Mouse (Mus musculus) forebrain, embryonic 15.5 days (tissue): ENCODE data around the gene Rps19. TPM values are rescaled to one million over a fixed set of nuclear protein-coding genes. Genes with fewer than 3 reads are reported as not detected.
"Not testable (repeated sequence)": the region's sequence is repeated elsewhere in the genome, so short reads cannot be mapped to it uniquely, and the experiment has no call there.

Experiments used
- ATAC-seq: fragments of 200-750 bp; cut with Nextera tagmentation; replicated peaks from 2 replicates; pipeline ENCODE4 v1.8.0; 2017; ENCODE audit warnings: mild to moderate bottlenecking, moderate TSS enrichment, moderate library complexity
- H3K27ac ChIP-seq: fragments of 300-500 bp; sonication (generic); replicated peaks from 2 replicates; pipeline ENCODE4 v1.5.1; 2015; ENCODE audit warnings: mild to moderate bottlenecking, inconsistent platforms
- H3K27me3 ChIP-seq: fragments of 300-500 bp; sonication (generic); 2 replicates; pipeline ENCODE4 v1.6.1; 2015; ENCODE audit warnings: inconsistent platforms
- H3K36me3 ChIP-seq: fragments of 300-500 bp; sonication (generic); 2 replicates; pipeline ENCODE4 v1.6.1; 2015; ENCODE audit warnings: mild to moderate bottlenecking, inconsistent platforms
- H3K4me1 ChIP-seq: fragments of 300-500 bp; sonication (generic); 2 replicates; pipeline ENCODE4 v1.6.1; 2015; ENCODE audit warnings: inconsistent platforms
- H3K4me2 ChIP-seq: fragments of 300-500 bp; sonication (generic); replicated peaks from 2 replicates; pipeline ENCODE4 v1.6.1; 2015; ENCODE audit warnings: mild to moderate bottlenecking, inconsistent platforms
- H3K4me3 ChIP-seq: fragments of 300-500 bp; sonication (generic); 2 replicates; pipeline ENCODE4 v1.5.1; 2015; ENCODE audit warnings: mild to moderate bottlenecking, inconsistent platforms
- H3K9ac ChIP-seq: fragments of 300-500 bp; sonication (generic); replicated peaks from 2 replicates; pipeline ENCODE4 v1.6.1; 2015; ENCODE audit warnings: mild to moderate bottlenecking, inconsistent platforms
- H3K9me3 ChIP-seq: fragments of 300-500 bp; sonication (generic); 2 replicates; pipeline ENCODE4 v1.6.1; 2016; ENCODE audit warnings: inconsistent platforms
- WGBS: fragments of 180-500 bp; shearing (Covaris S2); methylation state at CpG from one replicate; pipeline ENCODE4 v1.1.7; 2015; ENCODE audit warnings: mixed read lengths; 5-methylcytosine and 5-hydroxymethylcytosine counted together
- polyA plus RNA-seq: library from polyadenylated mRNA; unstranded; fragments of >200 nt; fragmentation: Nextera tagmentation; extraction: Ambion mirVana; gene quantifications from 2 replicates; pipeline ENCODE4 v1.2.1, GENCODE M21; 2015

Gene Rps19
- polyA plus RNA-seq, result 1,460 and 1,591 TPM in 2 replicates

DNA sequence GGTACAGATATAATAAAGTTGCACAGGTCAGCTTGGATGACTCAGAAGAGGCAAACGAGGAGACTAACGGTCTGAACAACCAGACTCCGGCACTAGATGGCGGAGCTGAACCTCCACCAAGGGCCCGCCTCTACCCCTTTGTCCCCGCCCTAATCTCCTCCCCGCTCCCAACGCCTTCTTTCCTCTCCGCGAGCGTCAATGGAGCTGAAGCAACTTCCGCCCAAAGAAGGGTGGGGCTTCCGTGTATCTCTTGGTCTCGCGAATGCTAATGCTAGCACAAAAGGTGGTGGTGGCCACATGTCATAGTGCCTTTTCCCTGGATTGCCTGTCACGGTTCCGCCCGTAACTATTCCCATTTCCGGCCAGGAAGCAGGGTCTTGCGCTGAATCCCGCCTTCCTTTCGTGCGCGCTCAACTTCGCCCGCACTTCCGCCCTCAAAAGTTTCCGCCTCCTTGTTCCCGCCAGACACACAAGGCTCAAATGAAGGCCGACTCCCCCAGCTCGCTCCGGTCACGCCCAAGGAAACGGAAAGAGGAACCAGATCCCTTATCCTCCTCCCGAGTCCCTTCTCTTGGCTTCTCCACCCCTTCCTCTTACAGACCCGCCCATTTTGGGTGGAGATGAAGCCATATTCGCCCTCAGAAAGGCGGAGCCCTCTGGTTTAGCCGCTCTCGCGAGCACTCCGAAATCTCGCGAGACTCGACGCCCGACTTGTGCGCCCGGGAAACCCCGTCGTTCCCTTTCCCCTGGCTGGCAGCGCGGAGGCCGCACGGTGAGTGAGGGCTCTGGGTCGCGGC is at the start of gene Rps19:
TSS of gene Rps19 (plus strand) at position 476 of the 797 bp plus-strand sequence.
- Histone ChIP-seq H3K4me2 (peak within 1 kb of the TSS; percentile 74), H3K9me3 (no peaks in the 10 kb centered on the region), H3K27me3 (no peaks in the 10 kb centered on the region), H3K9ac (peak within 1 kb of the TSS; percentile 100), H3K27ac (peak within 1 kb of the TSS; percentile 94), H3K36me3 (peaks cover 30% of the 10 kb centered on the region), H3K4me1 (peaks cover 29% of the 10 kb centered on the region), H3K4me3 (peak within 1 kb of the TSS; percentile 96)
- ATAC-seq, result peak; percentile 93
- WGBS, result under 1% methylated on average over 57 of the region's 57 CpGs

- not testable (repeated sequence) for ATAC-seq
- WGBS, result 76% methylated on average over 12 of the region's 13 CpGs
Measured at GRCm38 (mm10) chr7:24838732-24839409, 45.3 kb upstream of the Rps19 start.

DNA sequence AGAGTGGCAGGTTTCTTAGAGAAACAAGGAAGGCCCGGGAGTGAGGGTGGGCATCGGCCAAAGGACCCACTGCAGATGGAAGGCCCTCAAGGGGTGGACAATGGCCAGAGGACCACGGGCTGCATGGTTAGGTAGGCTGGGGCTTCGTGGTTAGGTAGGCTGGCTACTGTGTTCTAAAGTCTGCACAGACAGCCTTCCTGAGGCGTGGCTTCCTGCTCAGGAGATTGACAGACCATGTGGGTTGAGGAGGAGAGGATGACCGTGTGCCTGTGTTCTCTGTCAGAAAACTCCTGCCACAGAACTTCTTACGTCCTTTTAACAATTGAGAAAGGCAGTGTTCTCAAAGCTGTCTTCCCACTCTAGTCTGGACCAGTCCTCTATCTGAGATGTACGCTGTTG is 44.8 kb upstream of the Rps19 start:
- no peak overlapping the region for H3K4me3 ChIP-seq
- H3K4me1 ChIP-seq, result no peaks in the 10 kb centered on the region
- no peak overlapping the region for H3K4me2 ChIP-seq
- no peaks in the 10 kb centered on the region for H3K27me3 ChIP-seq
- no peak for ATAC-seq
- no peak overlapping the region for H3K27ac ChIP-seq
- H3K9me3 ChIP-seq, result no peaks in the 10 kb centered on the region
- H3K36me3 ChIP-seq, result no peaks in the 10 kb centered on the region
- WGBS, result 88% methylated on average over 8 of the region's 8 CpGs
- no peak overlapping the region for H3K9ac ChIP-seq

More at GRCm38 (mm10) chr7:24838732-24839409, 45.3 kb upstream of the Rps19 start:
- not testable (repeated sequence) for H3K27ac ChIP-seq, H3K9me3 ChIP-seq, H3K4me2 ChIP-seq, H3K4me1 ChIP-seq, H3K27me3 ChIP-seq, H3K36me3 ChIP-seq, H3K4me3 ChIP-seq, H3K9ac ChIP-seq

DNA sequence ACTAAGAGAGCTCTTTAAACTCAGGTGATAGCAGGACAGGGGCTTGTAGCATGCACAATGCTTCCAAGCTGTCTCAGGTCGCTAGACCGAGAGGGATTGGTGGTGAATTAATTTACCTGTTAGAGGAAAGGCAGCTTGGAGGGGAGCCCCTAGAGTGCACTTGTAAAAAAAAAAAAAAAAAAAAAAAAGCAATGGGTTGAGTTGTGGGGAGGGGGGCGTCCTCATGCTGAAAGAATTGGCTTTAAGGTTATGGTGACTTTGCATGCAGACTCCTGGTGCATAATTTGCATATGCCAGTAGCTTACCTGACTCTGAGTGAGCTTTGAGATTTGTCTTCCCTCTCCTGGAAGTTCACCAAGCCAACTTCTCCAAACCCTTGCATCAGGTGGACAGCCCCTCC is 43.8 kb upstream of the Rps19 start:
- Histone ChIP-seq H3K4me1 (no peaks in the 10 kb centered on the region), H3K27me3 (no peaks in the 10 kb centered on the region), H3K4me2 (no peak overlapping the region), H3K36me3 (no peaks in the 10 kb centered on the region), H3K9ac (no peak overlapping the region), H3K9me3 (no peaks in the 10 kb centered on the region), H3K27ac (no peak overlapping the region), H3K4me3 (no peak overlapping the region)
- ATAC-seq, result no peak
- WGBS, result 58% methylated on average over 3 of the region's 3 CpGs

GRCm38 (mm10) chr7:24841009-24841408 is 43.2 kb upstream of the Rps19 start:
- no peak for ATAC-seq
- Histone ChIP-seq H3K27me3 (no peaks in the 10 kb centered on the region), H3K4me2 (no peak overlapping the region), H3K27ac (no peak overlapping the region), H3K9me3 (no peaks in the 10 kb centered on the region), H3K4me1 (peaks cover 4% of the 10 kb centered on the region), H3K4me3 (no peak overlapping the region), H3K9ac (no peak overlapping the region), H3K36me3 (no peaks in the 10 kb centered on the region)
- 70% methylated on average over 4 of the region's 4 CpGs for WGBS

DNA sequence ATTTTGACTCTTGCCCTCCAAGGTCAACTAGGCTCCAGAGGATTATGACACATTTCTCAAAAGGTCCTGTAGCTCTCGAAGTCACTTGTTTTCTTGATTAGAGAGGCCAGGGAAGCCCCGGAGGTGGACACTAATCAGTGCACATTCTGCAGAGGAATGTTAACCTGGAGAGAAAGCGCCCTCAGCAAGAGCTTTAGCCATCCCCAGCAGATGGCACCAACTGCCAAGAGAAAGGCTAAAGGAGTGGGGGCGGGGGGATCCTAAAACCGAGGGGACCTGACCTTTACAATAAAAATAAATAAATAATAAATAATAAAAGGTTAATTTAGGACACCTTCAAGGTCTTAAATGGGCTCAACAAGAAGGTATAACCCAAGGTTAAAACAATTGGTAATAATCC is 40.0 kb upstream of the Rps19 start:
- Histone ChIP-seq H3K27ac (no peak overlapping the region), H3K4me2 (no peak overlapping the region), H3K4me1 (peaks cover 4% of the 10 kb centered on the region), H3K36me3 (no peaks in the 10 kb centered on the region), H3K4me3 (no peak overlapping the region), H3K27me3 (no peaks in the 10 kb centered on the region), H3K9ac (no peak overlapping the region), H3K9me3 (no peaks in the 10 kb centered on the region)
- WGBS, result 44% methylated on average over 5 of the region's 5 CpGs
- no peak for ATAC-seq

GRCm38 (mm10) chr7:24845181-24845580 is 39.0 kb upstream of the Rps19 start:
- H3K9ac ChIP-seq, result no peak overlapping the region
- 86% methylated on average over 9 of the region's 9 CpGs for WGBS
- H3K4me3 ChIP-seq, result no peak overlapping the region
- no peak for ATAC-seq
- peaks cover 4% of the 10 kb centered on the region for H3K4me1 ChIP-seq
- no peaks in the 10 kb centered on the region for H3K27me3 ChIP-seq
- H3K9me3 ChIP-seq, result no peaks in the 10 kb centered on the region
- H3K36me3 ChIP-seq, result no peaks in the 10 kb centered on the region
- H3K27ac ChIP-seq, result no peak overlapping the region
- H3K4me2 ChIP-seq, result no peak overlapping the region

DNA sequence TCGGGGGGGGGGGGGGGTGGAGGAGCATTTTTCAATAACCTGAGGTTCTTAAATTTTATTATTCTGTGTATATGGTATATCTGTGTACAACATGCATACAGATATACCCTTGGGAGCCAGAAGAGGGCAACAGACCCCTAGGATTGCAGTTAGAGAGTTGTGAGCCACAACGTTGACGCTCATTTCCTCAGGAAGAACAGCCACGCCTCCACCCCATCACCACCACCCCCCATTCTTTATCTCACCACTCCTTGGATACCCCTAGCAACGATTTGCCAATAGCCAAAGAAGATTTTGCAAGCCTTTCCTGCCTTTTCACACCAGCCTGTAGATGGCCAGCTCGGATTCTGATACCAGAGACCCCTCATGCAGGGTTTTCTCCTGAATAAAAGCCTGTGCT is 38.5 kb upstream of the Rps19 start:
- Histone ChIP-seq H3K36me3 (no peaks in the 10 kb centered on the region), H3K27ac (peak overlapping the region; percentile 50; the same call in 1 of the 2 replicates), H3K4me1 (peaks cover 4% of the 10 kb centered on the region), H3K27me3 (no peaks in the 10 kb centered on the region), H3K4me2 (no peak overlapping the region), H3K9ac (no peak overlapping the region), H3K4me3 (no peak overlapping the region), H3K9me3 (no peaks in the 10 kb centered on the region)
- 2% methylated on average over 6 of the region's 6 CpGs for WGBS
- peak; percentile 43; the same call in 1 of the 2 replicates for ATAC-seq

GRCm38 (mm10) chr7:24846576-24846975 is 37.6 kb upstream of the Rps19 start:
- WGBS, result 23% methylated on average over 2 of the region's 2 CpGs
- H3K4me3 ChIP-seq, H3K4me2 ChIP-seq, H3K9me3 ChIP-seq, ATAC-seq, H3K27me3 ChIP-seq, H3K27ac ChIP-seq, H3K9ac ChIP-seq, H3K4me1 ChIP-seq, H3K36me3 ChIP-seq: not testable (repeated sequence)

GRCm38 (mm10) chr7:24850162-24850561 is 34.0 kb upstream of the Rps19 start:
- H3K9ac ChIP-seq, result no peak overlapping the region
- H3K27ac ChIP-seq, result no peak overlapping the region
- no peak for ATAC-seq
- no peaks in the 10 kb centered on the region for H3K36me3 ChIP-seq
- H3K4me3 ChIP-seq, result no peak overlapping the region
- peaks cover 4% of the 10 kb centered on the region for H3K4me1 ChIP-seq
- no peak overlapping the region for H3K4me2 ChIP-seq
- no peaks in the 10 kb centered on the region for H3K27me3 ChIP-seq
- no peaks in the 10 kb centered on the region for H3K9me3 ChIP-seq
- 37% methylated on average over 5 of the region's 5 CpGs for WGBS

GRCm38 (mm10) chr7:24850899-24851303 is 33.3 kb upstream of the Rps19 start:
- Histone ChIP-seq H3K9me3 (no peaks in the 10 kb centered on the region), H3K4me2 (no peak overlapping the region), H3K27ac (no peak overlapping the region), H3K4me3 (no peak overlapping the region), H3K4me1 (peaks cover 1% of the 10 kb centered on the region), H3K9ac (no peak overlapping the region), H3K36me3 (no peaks in the 10 kb centered on the region), H3K27me3 (no peaks in the 10 kb centered on the region)
- 40% methylated on average over 6 of the region's 6 CpGs for WGBS
- ATAC-seq, result no peak

GRCm38 (mm10) chr7:24851596-24852325 is 32.4 kb upstream of the Rps19 start:
- Histone ChIP-seq H3K9ac (no peak overlapping the region), H3K9me3 (no peaks in the 10 kb centered on the region), H3K36me3 (no peaks in the 10 kb centered on the region), H3K4me3 (no peak overlapping the region), H3K27me3 (no peaks in the 10 kb centered on the region), H3K4me1 (no peaks in the 10 kb centered on the region), H3K27ac (no peak overlapping the region), H3K4me2 (no peak overlapping the region)
- no peak for ATAC-seq
- 80% methylated on average over 5 of the region's 5 CpGs for WGBS
